Mouse (Mus musculus): Measurements from ENCODE around the gene Ptpn14. TPM values are rescaled to one million over a fixed set of nuclear protein-coding genes. Genes with fewer than 3 reads are reported as not detected.

The Ptpn14 gene
- polyA plus RNA-seq, 1 experiment from 2014 or later = 1.5 TPM

GRCm38 (mm10) chr1:189767910-189768309 is 39.8 kb downstream of the Ptpn14 start:
- no peak overlapping the region for H3K9ac ChIP-seq (ENCODE audit: low read depth, low read length)
- no peaks in the 10 kb centered on the region for H3K4me1 ChIP-seq (replicated peaks; ENCODE audit: control insufficient read depth, insufficient read depth, low read length)
- no peak overlapping the region for H3K4me2 ChIP-seq (replicated peaks; ENCODE audit: low read depth)
- no peak overlapping the region for H3K27ac ChIP-seq (ENCODE audit: low read depth, low read length)
- no peak for ATAC-seq
- H3K9me3 ChIP-seq (ENCODE audit: control insufficient read depth) = no peaks in the 10 kb centered on the region
- H3K36me3 ChIP-seq (ENCODE audit: control insufficient read depth, insufficient read depth) = no peaks in the 10 kb centered on the region
- TF ChIP-seq CTCF (IDR thresholded peaks at IDR 0.05; ENCODE audit: low read depth) = no peak
- 63% methylated on average over 9 of the region's 9 CpGs for WGBS
- no peaks in the 10 kb centered on the region for H3K27me3 ChIP-seq (replicated peaks; ENCODE audit: control insufficient read depth, insufficient read depth, low read length)
- H3K4me3 ChIP-seq (ENCODE audit: low read depth, low read length) = no peak overlapping the region

- H3K4me2 ChIP-seq (replicated peaks; ENCODE audit: low read depth) = no peak overlapping the region
- ATAC-seq = no peak
- H3K36me3 ChIP-seq (ENCODE audit: control insufficient read depth, insufficient read depth) = no peaks in the 10 kb centered on the region
- no peaks in the 10 kb centered on the region for H3K9me3 ChIP-seq (ENCODE audit: control insufficient read depth)
- no peaks in the 10 kb centered on the region for H3K27me3 ChIP-seq (replicated peaks; ENCODE audit: control insufficient read depth, insufficient read depth, low read length)
- WGBS = 72% methylated on average over 3 of the region's 3 CpGs
- no peak overlapping the region for H3K9ac ChIP-seq (ENCODE audit: low read depth, low read length)
- H3K4me1 ChIP-seq (replicated peaks; ENCODE audit: control insufficient read depth, insufficient read depth, low read length) = no peaks in the 10 kb centered on the region; the same call in 1 of the 2 replicates
- no peak overlapping the region for H3K4me3 ChIP-seq (ENCODE audit: low read depth, low read length)
- TF ChIP-seq CTCF (IDR thresholded peaks at IDR 0.05; ENCODE audit: low read depth) = no peak
- no peak overlapping the region for H3K27ac ChIP-seq (ENCODE audit: low read depth, low read length)
Measured at GRCm38 (mm10) chr1:189770516-189770915, 42.4 kb downstream of the Ptpn14 start.

GRCm38 (mm10) chr1:189772707-189773106 is 44.6 kb downstream of the Ptpn14 start:
- no peak overlapping the region for H3K4me3 ChIP-seq (ENCODE audit: low read depth, low read length)
- no peaks in the 10 kb centered on the region for H3K36me3 ChIP-seq (ENCODE audit: control insufficient read depth, insufficient read depth)
- no peaks in the 10 kb centered on the region for H3K27me3 ChIP-seq (replicated peaks; ENCODE audit: control insufficient read depth, insufficient read depth, low read length)
- no peaks in the 10 kb centered on the region; the same call in 1 of the 2 replicates for H3K4me1 ChIP-seq (replicated peaks; ENCODE audit: control insufficient read depth, insufficient read depth, low read length)
- 72% methylated on average over 10 of the region's 10 CpGs for WGBS
- H3K9ac ChIP-seq (ENCODE audit: low read depth, low read length) = no peak overlapping the region
- no peak overlapping the region for H3K4me2 ChIP-seq (replicated peaks; ENCODE audit: low read depth)
- ATAC-seq = no peak
- H3K27ac ChIP-seq (ENCODE audit: low read depth, low read length) = no peak overlapping the region
- H3K9me3 ChIP-seq (ENCODE audit: control insufficient read depth) = no peaks in the 10 kb centered on the region
- no peak for TF ChIP-seq CTCF (IDR thresholded peaks at IDR 0.05; ENCODE audit: low read depth)

- H3K4me3 ChIP-seq (ENCODE audit: low read depth, low read length) = no peak overlapping the region
- peaks cover 4% of the 10 kb centered on the region; the same call in 1 of the 2 replicates for H3K4me1 ChIP-seq (replicated peaks; ENCODE audit: control insufficient read depth, insufficient read depth, low read length)
- 82% methylated on average over 1 of the region's 1 CpGs for WGBS
- H3K9me3 ChIP-seq (ENCODE audit: control insufficient read depth) = no peaks in the 10 kb centered on the region
- TF ChIP-seq CTCF (IDR thresholded peaks at IDR 0.05; ENCODE audit: low read depth) = no peak
- no peak for ATAC-seq
- no peaks in the 10 kb centered on the region for H3K36me3 ChIP-seq (ENCODE audit: control insufficient read depth, insufficient read depth)
- no peaks in the 10 kb centered on the region for H3K27me3 ChIP-seq (replicated peaks; ENCODE audit: control insufficient read depth, insufficient read depth, low read length)
- no peak overlapping the region for H3K4me2 ChIP-seq (replicated peaks; ENCODE audit: low read depth)
- H3K9ac ChIP-seq (ENCODE audit: low read depth, low read length) = no peak overlapping the region
- no peak overlapping the region for H3K27ac ChIP-seq (ENCODE audit: low read depth, low read length)
Measured at GRCm38 (mm10) chr1:189774778-189775177, 46.7 kb downstream of the Ptpn14 start.

- no peak overlapping the region for H3K9ac ChIP-seq (ENCODE audit: low read depth, low read length)
- H3K4me3 ChIP-seq (ENCODE audit: low read depth, low read length) = no peak overlapping the region
- no peak overlapping the region for H3K27ac ChIP-seq (ENCODE audit: low read depth, low read length)
- H3K9me3 ChIP-seq (ENCODE audit: control insufficient read depth) = no peaks in the 10 kb centered on the region
- ATAC-seq = no peak
- no peaks in the 10 kb centered on the region for H3K27me3 ChIP-seq (replicated peaks; ENCODE audit: control insufficient read depth, insufficient read depth, low read length)
- TF ChIP-seq CTCF (IDR thresholded peaks at IDR 0.05; ENCODE audit: low read depth) = no peak
- no peak overlapping the region for H3K4me2 ChIP-seq (replicated peaks; ENCODE audit: low read depth)
- no peaks in the 10 kb centered on the region for H3K36me3 ChIP-seq (ENCODE audit: control insufficient read depth, insufficient read depth)
- peaks cover 4% of the 10 kb centered on the region; the same call in 1 of the 2 replicates for H3K4me1 ChIP-seq (replicated peaks; ENCODE audit: control insufficient read depth, insufficient read depth, low read length)
- 77% methylated on average over 6 of the region's 6 CpGs for WGBS
Measured at GRCm38 (mm10) chr1:189777207-189777606, 49.1 kb downstream of the Ptpn14 start.

GRCm38 (mm10) chr1:189778343-189778742 is 50.3 kb downstream of the Ptpn14 start:
- H3K27me3 ChIP-seq (replicated peaks; ENCODE audit: control insufficient read depth, insufficient read depth, low read length) = no peaks in the 10 kb centered on the region
- no peak overlapping the region for H3K4me3 ChIP-seq (ENCODE audit: low read depth, low read length)
- H3K4me2 ChIP-seq (replicated peaks; ENCODE audit: low read depth) = no peak overlapping the region
- 19% methylated on average over 5 of the region's 5 CpGs for WGBS
- TF ChIP-seq CTCF (IDR thresholded peaks at IDR 0.05; ENCODE audit: low read depth) = no peak
- no peak overlapping the region for H3K27ac ChIP-seq (ENCODE audit: low read depth, low read length)
- H3K9ac ChIP-seq (ENCODE audit: low read depth, low read length) = no peak overlapping the region
- ATAC-seq = no peak
- no peaks in the 10 kb centered on the region for H3K36me3 ChIP-seq (ENCODE audit: control insufficient read depth, insufficient read depth)
- peaks cover 4% of the 10 kb centered on the region; the same call in 1 of the 2 replicates for H3K4me1 ChIP-seq (replicated peaks; ENCODE audit: control insufficient read depth, insufficient read depth, low read length)
- no peaks in the 10 kb centered on the region for H3K9me3 ChIP-seq (ENCODE audit: control insufficient read depth)

- no peak for ATAC-seq
- Histone ChIP-seq H3K4me3 (ENCODE audit: low read depth, low read length) (no peak overlapping the region), H3K36me3 (ENCODE audit: control insufficient read depth, insufficient read depth) (no peaks in the 10 kb centered on the region), H3K27me3 (replicated peaks; ENCODE audit: control insufficient read depth, insufficient read depth, low read length) (no peaks in the 10 kb centered on the region), H3K27ac (ENCODE audit: low read depth, low read length) (no peak overlapping the region), H3K4me2 (replicated peaks; ENCODE audit: low read depth) (no peak overlapping the region), H3K4me1 (replicated peaks; ENCODE audit: control insufficient read depth, insufficient read depth, low read length) (peaks cover 4% of the 10 kb centered on the region; the same call in 1 of the 2 replicates), H3K9me3 (ENCODE audit: control insufficient read depth) (no peaks in the 10 kb centered on the region), H3K9ac (ENCODE audit: low read depth, low read length) (no peak overlapping the region)
- TF ChIP-seq CTCF (IDR thresholded peaks at IDR 0.05; ENCODE audit: low read depth) = no peak
- 47% methylated on average over 3 of the region's 3 CpGs for WGBS
Measured at GRCm38 (mm10) chr1:189779226-189779625, 51.2 kb downstream of the Ptpn14 start.
